Mouse (Mus musculus): ENCODE data around the gene Sinhcaf.

DNA sequence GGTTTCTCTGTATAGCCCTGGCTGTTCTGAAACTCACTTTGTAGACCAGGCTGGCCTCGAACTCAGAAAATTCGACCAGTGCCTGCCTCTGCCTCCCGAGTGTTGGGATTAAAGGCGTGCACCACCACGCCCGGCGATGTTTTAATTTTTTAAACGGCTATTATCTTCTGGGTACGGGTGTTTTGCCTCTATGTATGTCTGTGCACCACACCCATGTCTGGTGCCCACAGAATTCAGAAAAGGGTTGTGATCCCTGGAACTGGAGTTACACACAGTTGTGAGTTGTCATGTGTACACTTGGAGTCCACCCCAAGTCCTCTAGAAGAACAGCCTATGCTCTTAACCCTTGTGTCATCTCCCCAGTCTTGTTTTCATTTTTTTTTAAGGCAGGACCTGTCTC lies 39.3 kb downstream of the Sinhcaf start:
- no peak for TF ChIP-seq POLR2A (IDR thresholded peaks at IDR 0.05; ENCODE audit: insufficient read depth, low read depth, low read length)
- no peak for TF ChIP-seq CTCF (IDR thresholded peaks at IDR 0.05; ENCODE audit: insufficient read depth, low read depth, low read length)
